Mouse (Mus musculus) stomach, postnatal 0 days (tissue): ENCODE measurements around the gene Atg4a-ps. TPM values are rescaled to one million over a fixed set of nuclear protein-coding genes. Genes with fewer than 3 reads are reported as not detected.

Experiments used
- ATAC-seq: fragments of 200-750 bp; cut with Nextera tagmentation; 2 replicates; pipeline ENCODE4 v1.8.0; 2017; ENCODE audit not compliant: low FRiP score, low TSS enrichment
- DNase-seq: peaks from one replicate; pipeline ENCODE4 v3.0.0-alpha.2; 2016; ENCODE audit warnings: low spot score
- H3K27ac ChIP-seq: fragments of 300-500 bp; sonication (generic); replicated peaks from 2 replicates; pipeline ENCODE4 v1.5.1; 2014; ENCODE audit warnings: mild to moderate bottlenecking, control low read depth
- H3K27me3 ChIP-seq: fragments of 300-500 bp; sonication (generic); 2 replicates; pipeline ENCODE4 v1.6.1; 2014; ENCODE audit warnings: low read length; ENCODE audit not compliant: control insufficient read depth, insufficient read depth
- H3K36me3 ChIP-seq: fragments of 300-500 bp; sonication (generic); 2 replicates; pipeline ENCODE4 v1.6.1; 2014; ENCODE audit warnings: low read length, mixed read lengths; ENCODE audit not compliant: control insufficient read depth, insufficient read depth
- H3K4me1 ChIP-seq: fragments of 300-500 bp; sonication (generic); replicated peaks from 2 replicates; pipeline ENCODE4 v1.6.1; 2014; ENCODE audit warnings: antibody characterized with exemption; ENCODE audit not compliant: control insufficient read depth, insufficient read depth
- H3K4me2 ChIP-seq: fragments of 300-500 bp; sonication (generic); replicated peaks from 2 replicates; pipeline ENCODE4 v1.6.1; 2014; ENCODE audit warnings: low read depth, mild to moderate bottlenecking, control low read depth, moderate library complexity
- H3K4me3 ChIP-seq: fragments of 300-500 bp; sonication (generic); 2 replicates; pipeline ENCODE4 v1.5.1; 2014; ENCODE audit warnings: low read depth, low read length, control low read depth
- H3K9ac ChIP-seq: fragments of 300-500 bp; sonication (generic); 2 replicates; pipeline ENCODE4 v1.6.1; 2014; ENCODE audit warnings: mild to moderate bottlenecking, low read length, control low read depth, mixed read lengths
- H3K9me3 ChIP-seq: fragments of 300-500 bp; sonication (generic); 2 replicates; pipeline ENCODE4 v1.6.1; 2016; ENCODE audit warnings: low read length; ENCODE audit not compliant: control insufficient read depth
- CTCF ChIP-seq: IDR thresholded peaks from 2 replicates; pipeline ENCODE4 v1.5.1; 2016; ENCODE audit warnings: antibody characterized with exemption, low read depth, mild to moderate bottlenecking, moderate library complexity
- EP300 ChIP-seq: optimal IDR thresholded peaks from 2 replicates; pipeline ENCODE3; 2016; ENCODE audit warnings: antibody characterized with exemption
- WGBS: fragments of 180-500 bp; shearing (Covaris S2); extraction: QIAGEN DNeasy Blood & Tissue Kit; methylation state at CpG from one replicate; pipeline ENCODE4 v1.1.7; 2014; 5-methylcytosine and 5-hydroxymethylcytosine counted together
- microRNA-seq: library from miRNA; unstranded; fragments of <30 nt; microRNA quantifications from one replicate; pipeline ENCODE4, GENCODE M21; 2016
- polyA plus RNA-seq: library from polyadenylated mRNA; unstranded; fragments of >200 nt; fragmentation: Nextera tagmentation; extraction: Ambion mirVana; gene quantifications from 2 replicates; pipeline ENCODE4 v1.2.1, GENCODE M21; 2015

Gene Atg4a-ps
- polyA plus RNA-seq, 1 experiment from 2014 or later: 0.21 TPM

DNA sequence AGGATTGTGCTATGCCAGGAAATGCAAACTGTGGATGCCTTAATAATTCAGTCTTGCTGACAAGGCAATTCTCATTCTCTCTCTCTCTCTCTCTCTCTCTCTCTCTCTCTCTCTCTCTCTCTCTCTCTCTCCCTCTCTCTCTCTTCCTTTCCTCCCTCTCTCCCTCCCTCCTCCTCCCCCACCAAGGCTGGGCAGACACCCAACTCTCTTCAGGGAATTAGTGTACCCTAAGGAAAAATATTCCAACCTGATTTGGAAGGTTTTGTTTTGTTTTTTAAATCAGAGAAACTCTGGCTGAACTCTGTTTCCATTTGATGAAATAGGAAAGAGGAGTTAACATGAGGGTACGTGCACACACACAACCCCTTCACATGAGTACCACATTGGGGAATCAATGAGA, 44.3 kb downstream of the Atg4a-ps start:
- H3K27ac ChIP-seq: no peak overlapping the region
- H3K4me3 ChIP-seq: no peak overlapping the region
- H3K9me3 ChIP-seq: no peaks in the 10 kb centered on the region
- H3K9ac ChIP-seq: no peak overlapping the region
- H3K4me2 ChIP-seq: no peak overlapping the region
- no peaks in the 10 kb centered on the region for H3K27me3 ChIP-seq
- no peaks in the 10 kb centered on the region for H3K36me3 ChIP-seq
- 57% methylated on average over 1 of the region's 1 CpGs for WGBS
- DNase-seq: no peak
- H3K4me1 ChIP-seq: no peaks in the 10 kb centered on the region
- no peak for ATAC-seq
- TF ChIP-seq EP300: no peak
- no peak for TF ChIP-seq CTCF

DNA sequence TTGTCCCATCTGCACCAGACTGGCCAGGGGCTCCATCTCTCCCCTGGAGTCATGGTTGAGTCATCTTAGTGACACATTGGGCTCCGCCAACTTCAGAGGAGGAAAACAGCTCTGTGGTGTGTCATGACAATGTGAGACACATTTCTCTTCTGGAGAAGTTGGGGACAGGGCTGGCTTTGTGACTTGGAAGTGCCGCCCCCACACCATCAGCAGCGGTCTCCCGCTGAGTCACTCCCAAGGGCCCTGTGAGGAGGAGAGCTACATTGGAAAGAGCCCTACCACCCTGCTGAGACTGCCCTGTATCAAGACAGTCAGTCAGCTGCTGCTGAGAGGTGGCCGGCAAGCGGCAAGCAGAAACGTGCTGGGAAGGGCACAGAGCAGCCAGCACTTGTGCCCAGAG, 44.9 kb downstream of the Atg4a-ps start:
- H3K27me3 ChIP-seq: no peaks in the 10 kb centered on the region
- H3K36me3 ChIP-seq: no peaks in the 10 kb centered on the region
- no peak overlapping the region for H3K9ac ChIP-seq
- H3K4me2 ChIP-seq: no peak overlapping the region
- no peak for DNase-seq
- H3K4me1 ChIP-seq: no peaks in the 10 kb centered on the region
- WGBS: 53% methylated on average over 7 of the region's 7 CpGs
- no peak overlapping the region for H3K4me3 ChIP-seq
- H3K27ac ChIP-seq: no peak overlapping the region
- TF ChIP-seq EP300: no peak
- no peak for TF ChIP-seq CTCF
- ATAC-seq: peak; percentile 59; the same call in 1 of the 2 replicates
- H3K9me3 ChIP-seq: no peaks in the 10 kb centered on the region

DNA sequence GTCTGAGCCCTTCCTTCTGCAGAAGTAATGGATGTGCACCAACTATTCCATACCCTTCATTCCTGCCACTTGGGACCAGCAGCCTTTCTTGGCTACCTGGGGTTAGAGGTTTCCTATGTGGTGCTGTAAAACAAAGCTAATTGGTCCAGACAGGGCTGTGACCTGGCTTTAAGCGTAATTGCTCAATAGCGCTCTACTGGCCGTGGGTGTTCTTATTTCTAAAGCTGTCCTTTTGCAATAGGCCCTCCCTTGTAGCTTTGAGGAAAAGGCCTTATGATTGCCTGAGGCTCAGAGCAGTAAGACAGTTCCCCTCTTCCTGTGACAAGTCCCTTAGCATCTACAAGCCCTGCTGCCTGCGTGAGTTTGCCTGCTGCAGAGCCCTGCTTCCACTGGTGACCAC, 48.3 kb downstream of the Atg4a-ps start:
- no peak overlapping the region for H3K4me2 ChIP-seq
- DNase-seq (no peak), ATAC-seq (no peak)
- TF ChIP-seq CTCF: no peak
- TF ChIP-seq EP300: no peak
- no peak overlapping the region for H3K9ac ChIP-seq
- H3K36me3 ChIP-seq: no peaks in the 10 kb centered on the region
- no peaks in the 10 kb centered on the region for H3K27me3 ChIP-seq
- H3K27ac ChIP-seq: no peak overlapping the region
- H3K4me1 ChIP-seq: no peaks in the 10 kb centered on the region
- 82% methylated on average over 4 of the region's 4 CpGs for WGBS
- H3K9me3 ChIP-seq: no peaks in the 10 kb centered on the region
- no peak overlapping the region for H3K4me3 ChIP-seq

DNA sequence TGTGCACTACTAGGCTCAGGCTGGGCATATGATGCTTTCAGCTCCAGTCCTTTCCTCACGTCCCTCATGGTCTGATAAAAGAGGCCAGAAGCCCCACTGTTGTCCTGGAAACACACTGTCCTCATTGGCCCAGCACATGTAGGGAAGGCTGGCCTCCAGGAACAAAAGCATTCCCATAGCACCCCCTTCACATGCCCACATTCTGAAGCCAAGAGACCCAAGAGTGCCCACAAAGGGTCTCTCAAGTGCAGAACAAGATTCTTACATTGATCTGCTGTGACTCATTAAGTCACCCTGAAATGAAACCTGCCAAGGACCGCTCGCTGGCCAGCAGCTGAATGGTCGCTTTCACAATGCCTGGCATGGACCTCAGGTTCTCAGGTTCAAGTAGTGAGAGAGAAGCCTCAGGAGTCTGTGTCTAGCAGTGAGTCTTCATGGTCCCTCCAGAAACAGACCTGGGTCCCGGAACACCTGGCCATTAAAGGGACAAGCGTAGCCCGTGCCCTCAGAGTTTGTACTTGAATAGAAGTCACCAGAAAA, 50.5 kb downstream of the Atg4a-ps start:
- Histone ChIP-seq H3K27ac (no peak overlapping the region), H3K4me2 (no peak overlapping the region), H3K9ac (no peak overlapping the region), H3K36me3 (no peaks in the 10 kb centered on the region), H3K27me3 (no peaks in the 10 kb centered on the region), H3K9me3 (no peaks in the 10 kb centered on the region), H3K4me1 (no peaks in the 10 kb centered on the region), H3K4me3 (no peak overlapping the region)
- ATAC-seq (no peak), DNase-seq (no peak)
- 69% methylated on average over 7 of the region's 7 CpGs for WGBS
- TF ChIP-seq EP300 (no peak), CTCF (no peak)

Small RNA genes within 50 kb of the gene (microRNA-seq; reads per million reads assigned to microRNA genes)
- gene Gm25325: not detected

Other genes with a start within 250 kb of the Atg4a-ps start
- 0.58 and 0.64 TPM in 2 replicates for gene Syt6, start 70.8 kb downstream of the Atg4a-ps start, polyA plus RNA-seq
- 18.0 and 19.5 TPM in 2 replicates for gene Olfml3, start 91.9 kb upstream of the Atg4a-ps start, polyA plus RNA-seq
- gene Gm10964, start 93.3 kb upstream of the Atg4a-ps start, polyA plus RNA-seq: not detected in 2 replicates
- 6.7 and 7.5 TPM in 2 replicates for gene Hipk1, start 145.5 kb upstream of the Atg4a-ps start, polyA plus RNA-seq
- gene Dclre1b, start 163.4 kb upstream of the Atg4a-ps start, polyA plus RNA-seq: 15.3 and 16.3 TPM in 2 replicates
- 12.2 TPM in 2 replicates for gene Ap4b1, start 163.5 kb upstream of the Atg4a-ps start, polyA plus RNA-seq
- 0.30 and 0.61 TPM in 2 replicates for gene Gm43064, start 163.5 kb upstream of the Atg4a-ps start, polyA plus RNA-seq
- gene Bcl2l15, start 186.5 kb upstream of the Atg4a-ps start, polyA plus RNA-seq: 4.4 and 5.2 TPM in 2 replicates
- gene Ptpn22, start 213.7 kb upstream of the Atg4a-ps start, polyA plus RNA-seq: 0.59 and 0.68 TPM in 2 replicates